Mouse (Mus musculus) stomach, postnatal 0 days (tissue): ENCODE measurements around the gene Nek7.

Experiments
- CTCF ChIP-seq: IDR thresholded peaks from 2 replicates; pipeline ENCODE4 v1.5.1; 2016; ENCODE audit warnings: antibody characterized with exemption, low read depth, mild to moderate bottlenecking, moderate library complexity
- EP300 ChIP-seq: optimal IDR thresholded peaks from 2 replicates; pipeline ENCODE3; 2016; ENCODE audit warnings: antibody characterized with exemption

GRCm38 (mm10) chr1:138662342-138662741 lies 42.4 kb upstream of the Nek7 start:
- no peak for TF ChIP-seq CTCF
- no peak for TF ChIP-seq EP300
